In the genomic region with DNA sequence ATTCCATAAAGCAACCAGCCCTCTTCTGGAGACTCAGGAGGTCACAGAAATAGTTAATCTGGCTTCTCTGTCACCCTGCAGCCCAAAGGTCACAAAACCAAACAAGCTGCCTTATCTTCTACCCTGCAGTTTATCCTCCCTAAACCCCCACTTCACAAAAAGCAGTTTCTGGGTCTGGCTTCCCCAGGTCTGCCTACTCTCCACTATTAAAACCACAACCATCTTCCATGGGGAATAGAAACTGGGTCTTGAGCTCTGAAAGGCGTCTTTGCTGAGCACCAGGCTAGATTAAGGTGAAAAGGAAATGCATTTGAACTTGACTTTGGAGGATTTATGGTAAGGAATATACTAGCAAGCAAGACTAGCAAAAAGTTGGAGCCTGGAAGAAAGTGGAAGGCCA, we compare ENCODE assay signal across 25 mouse cellular contexts.
DNase-seq lines count a peak whose midpoint lies in the region; ATAC-seq lines count a peak whose summit lies in the region.
"Had no signal": no experiment of that assay in that cellular context is flagged by ENCODE, and none has a peak within 500 bp of the region (broad histone marks: within the 10 kb centered on the region; RNA-seq: fewer than 3 reads in every experiment).

No protein-coding gene starts in this region.

- H3K4me1 ChIP-seq in heart, embryonic 15.5 days (replicated peaks) = peaks cover 38% of the 10 kb centered on the region
- H3K4me1 ChIP-seq: forebrain, embryonic 13.5 days had no signal

- DNase-seq in heart, adult 11 months = peak; percentile 81
- DNase-seq in heart, postnatal 36 days = no peak
- no peak for DNase-seq in heart, adult 18-20 months
- no peak for DNase-seq in lung, postnatal 14 days
- DNase-seq in urinary bladder, postnatal 4 days (ENCODE audit: low spot score in 2 of 2) = no peak
- DNase-seq: adrenal gland, adult 2 months; cerebellum, adult 9-10 months; gastrocnemius, postnatal 14 days; kidney, postnatal 14 days; lung, adult 2 months; lung, postnatal 36 days; thymus, adult 18-20 months; thymus, postnatal 4 days had no signal

- H3K4me3 ChIP-seq in heart, embryonic 15.5 days = no peak overlapping the region
- H3K4me3 ChIP-seq: embryonic facial prominence, embryonic 12.5 days; erythroblast, embryonic 14.5 days; forebrain, embryonic 13.5 days; hindbrain, embryonic 10.5 days; left cerebral cortex, adult 2 months; neural tube, embryonic 12.5 days had no signal

- H3K36me3 ChIP-seq in heart, embryonic 15.5 days = no peaks in the 10 kb centered on the region
- H3K36me3 ChIP-seq: embryonic facial prominence, embryonic 12.5 days; hindbrain, embryonic 10.5 days; neural tube, embryonic 12.5 days had no signal

- 38% methylated on average over 1 of the region's 1 CpGs for WGBS in heart, embryonic 15.5 days

- no peaks in the 10 kb centered on the region for H3K9me3 ChIP-seq in heart, embryonic 15.5 days (replicated peaks)
- H3K9me3 ChIP-seq: embryonic facial prominence, embryonic 12.5 days; forebrain, embryonic 13.5 days; hindbrain, embryonic 10.5 days; neural tube, embryonic 12.5 days had no signal

- no peak for ATAC-seq in heart, embryonic 15.5 days (replicated peaks; ENCODE audit: insufficient number of reproducible peaks, insufficient read depth, low FRiP score, low read depth)
- peak; percentile 54 for ATAC-seq in granulocyte monocyte progenitor cell, adult 5-6 weeks (replicated peaks; ENCODE audit: poor library complexity, severe bottlenecking)
- ATAC-seq in megakaryocyte-erythroid progenitor cell, adult 5-6 weeks (replicated peaks; ENCODE audit: low FRiP score, low TSS enrichment, poor library complexity, severe bottlenecking) = peak; percentile 27; the same call in 1 of the 2 replicates
- ATAC-seq: forebrain, embryonic 13.5 days; hindbrain, postnatal 0 days had no signal

- H3K4me2 ChIP-seq in heart, embryonic 15.5 days = peak overlapping the region; percentile 17; the same call in 1 of the 2 replicates
- H3K4me2 ChIP-seq: embryonic facial prominence, embryonic 12.5 days; forebrain, embryonic 13.5 days; liver, embryonic 11.5 days; midbrain, embryonic 11.5 days; neural tube, embryonic 12.5 days had no signal

- intact Hi-C loops in heart, postnatal 36 days (cut with DNase I) = loop anchor here (5.0 kb wide), 2 partner anchors 188 to 343 kb away; no protein-coding TSS in a partner anchor

- no peaks in the 10 kb centered on the region for H3K27me3 ChIP-seq in heart, embryonic 15.5 days
- H3K27me3 ChIP-seq: embryonic facial prominence, embryonic 12.5 days; forebrain, embryonic 13.5 days; neural tube, embryonic 12.5 days had no signal

- peak overlapping the region; percentile 5; the same call in 1 of the 2 replicates for H3K9ac ChIP-seq in heart, embryonic 15.5 days
- H3K9ac ChIP-seq: embryonic facial prominence, embryonic 12.5 days; forebrain, embryonic 13.5 days; neural tube, embryonic 12.5 days had no signal

- peak overlapping the region; percentile 33; the same call in 1 of the 2 replicates for H3K27ac ChIP-seq in heart, embryonic 15.5 days
- H3K27ac ChIP-seq: embryonic facial prominence, embryonic 12.5 days; forebrain, embryonic 13.5 days; hindbrain, embryonic 10.5 days; hindbrain, postnatal 0 days; left cerebral cortex, adult 2 months; neural tube, embryonic 12.5 days had no signal
